Mouse (Mus musculus): ENCODE results near the gene Oaz3. TPM values are rescaled to one million over a fixed set of nuclear protein-coding genes. Genes with fewer than 3 reads are reported as not detected.

Oaz3 gene
- polyA plus RNA-seq, 1 experiment from 2014 or later: 0.38 TPM

GRCm38 (mm10) chr3:94465632-94466430, 22.1 kb upstream of the Oaz3 start:
- H3K9ac ChIP-seq (ENCODE audit: low read length): peak overlapping the region; percentile 54
- peak overlapping the region; percentile 94 for H3K27ac ChIP-seq (ENCODE audit: low read depth, low read length)
- DNase-seq (ENCODE audit: low spot score): peak; percentile 90
- peak; percentile 78 for ATAC-seq
- 19% methylated on average over 13 of the region's 13 CpGs for WGBS
- no peaks in the 10 kb centered on the region for H3K9me3 ChIP-seq (replicated peaks; ENCODE audit: control insufficient read depth, low read length)
- no peak overlapping the region for H3K4me2 ChIP-seq (ENCODE audit: low read length)
- H3K4me3 ChIP-seq (ENCODE audit: low read depth, low read length): no peak overlapping the region
- H3K4me1 ChIP-seq (ENCODE audit: control insufficient read depth, insufficient read depth, low read length): peaks cover 25% of the 10 kb centered on the region
- no peaks in the 10 kb centered on the region for H3K27me3 ChIP-seq (replicated peaks; ENCODE audit: control insufficient read depth, insufficient read depth, low read length)
- no peaks in the 10 kb centered on the region for H3K36me3 ChIP-seq (ENCODE audit: control insufficient read depth, insufficient read depth, low read length)

GRCm38 (mm10) chr3:94463926-94464578, 20.3 kb upstream of the Oaz3 start:
- peaks cover 25% of the 10 kb centered on the region for H3K4me1 ChIP-seq (ENCODE audit: control insufficient read depth, insufficient read depth, low read length)
- H3K27me3 ChIP-seq (replicated peaks; ENCODE audit: control insufficient read depth, insufficient read depth, low read length): no peaks in the 10 kb centered on the region
- no peaks in the 10 kb centered on the region for H3K36me3 ChIP-seq (ENCODE audit: control insufficient read depth, insufficient read depth, low read length)
- WGBS: 32% methylated on average over 10 of the region's 11 CpGs
- no peak overlapping the region for H3K4me3 ChIP-seq (ENCODE audit: low read depth, low read length)
- DNase-seq (ENCODE audit: low spot score): peak; percentile 86
- H3K27ac ChIP-seq (ENCODE audit: low read depth, low read length): peak overlapping the region; percentile 94
- peak overlapping the region; percentile 19 for H3K4me2 ChIP-seq (ENCODE audit: low read length)
- H3K9ac ChIP-seq (ENCODE audit: low read length): 0 out of 2 replicates have a peak overlapping the region, but pooled peaks have one; percentile 4
- peak; percentile 69 for ATAC-seq
- H3K9me3 ChIP-seq (replicated peaks; ENCODE audit: control insufficient read depth, low read length): no peaks in the 10 kb centered on the region

GRCm38 (mm10) chr3:94459834-94460233, 16.1 kb upstream of the Oaz3 start:
- Histone ChIP-seq H3K9me3 (replicated peaks; ENCODE audit: control insufficient read depth, low read length) (no peaks in the 10 kb centered on the region), H3K4me1 (ENCODE audit: control insufficient read depth, insufficient read depth, low read length) (peaks cover 12% of the 10 kb centered on the region), H3K36me3 (ENCODE audit: control insufficient read depth, insufficient read depth, low read length) (no peaks in the 10 kb centered on the region), H3K27me3 (replicated peaks; ENCODE audit: control insufficient read depth, insufficient read depth, low read length) (no peaks in the 10 kb centered on the region), H3K27ac (ENCODE audit: low read depth, low read length) (no peak overlapping the region), H3K4me2 (ENCODE audit: low read length) (no peak overlapping the region), H3K4me3 (ENCODE audit: low read depth, low read length) (no peak overlapping the region), H3K9ac (ENCODE audit: low read length) (no peak overlapping the region)
- ATAC-seq (no peak), DNase-seq (ENCODE audit: low spot score) (no peak)
- 93% methylated on average over 2 of the region's 2 CpGs for WGBS

GRCm38 (mm10) chr3:94457055-94457454, 13.3 kb upstream of the Oaz3 start:
- no peak for DNase-seq (ENCODE audit: low spot score)
- H3K27me3 ChIP-seq (replicated peaks; ENCODE audit: control insufficient read depth, insufficient read depth, low read length): no peaks in the 10 kb centered on the region
- 87% methylated on average over 3 of the region's 3 CpGs for WGBS
- H3K4me3 ChIP-seq (ENCODE audit: low read depth, low read length): 0 out of 2 replicates have a peak overlapping the region, but pooled peaks have one; percentile 24
- H3K4me1 ChIP-seq (ENCODE audit: control insufficient read depth, insufficient read depth, low read length): no peaks in the 10 kb centered on the region; the same call in 1 of the 2 replicates
- ATAC-seq: 0 out of 2 replicates have a peak, but pooled peaks have one; percentile 28
- peak overlapping the region; percentile 39; the same call in 1 of the 2 replicates for H3K27ac ChIP-seq (ENCODE audit: low read depth, low read length)
- H3K36me3 ChIP-seq (ENCODE audit: control insufficient read depth, insufficient read depth, low read length): no peaks in the 10 kb centered on the region
- peak overlapping the region; percentile 25; the same call in 1 of the 2 replicates for H3K9ac ChIP-seq (ENCODE audit: low read length)
- H3K4me2 ChIP-seq (ENCODE audit: low read length): peak overlapping the region; percentile 47; the same call in 1 of the 2 replicates
- no peaks in the 10 kb centered on the region for H3K9me3 ChIP-seq (replicated peaks; ENCODE audit: control insufficient read depth, low read length)

- Histone ChIP-seq H3K27ac (ENCODE audit: low read depth, low read length) (no peak overlapping the region), H3K36me3 (ENCODE audit: control insufficient read depth, insufficient read depth, low read length) (no peaks in the 10 kb centered on the region), H3K4me3 (ENCODE audit: low read depth, low read length) (peak overlapping the region; percentile 24), H3K9me3 (replicated peaks; ENCODE audit: control insufficient read depth, low read length) (no peaks in the 10 kb centered on the region), H3K27me3 (replicated peaks; ENCODE audit: control insufficient read depth, insufficient read depth, low read length) (no peaks in the 10 kb centered on the region), H3K4me1 (ENCODE audit: control insufficient read depth, insufficient read depth, low read length) (no peaks in the 10 kb centered on the region; the same call in 1 of the 2 replicates), H3K9ac (ENCODE audit: low read length) (peak overlapping the region; percentile 14; the same call in 1 of the 2 replicates), H3K4me2 (ENCODE audit: low read length) (peak overlapping the region; percentile 47)
- DNase-seq (ENCODE audit: low spot score) (peak; percentile 98), ATAC-seq (peak; percentile 94)
- WGBS: 2% methylated on average over 12 of the region's 12 CpGs
Measured at GRCm38 (mm10) chr3:94456529-94457000, 12.8 kb upstream of the Oaz3 start.

- Histone ChIP-seq H3K4me2 (ENCODE audit: low read length) (no peak overlapping the region), H3K4me3 (ENCODE audit: low read depth, low read length) (no peak overlapping the region), H3K36me3 (ENCODE audit: control insufficient read depth, insufficient read depth, low read length) (peaks cover 53% of the 10 kb centered on the region), H3K9me3 (replicated peaks; ENCODE audit: control insufficient read depth, low read length) (no peaks in the 10 kb centered on the region), H3K9ac (ENCODE audit: low read length) (no peak overlapping the region), H3K4me1 (ENCODE audit: control insufficient read depth, insufficient read depth, low read length) (no peaks in the 10 kb centered on the region; the same call in 1 of the 2 replicates), H3K27ac (ENCODE audit: low read depth, low read length) (no peak overlapping the region), H3K27me3 (replicated peaks; ENCODE audit: control insufficient read depth, insufficient read depth, low read length) (no peaks in the 10 kb centered on the region)
- DNase-seq (ENCODE audit: low spot score) (no peak), ATAC-seq (no peak)
- WGBS: 87% methylated on average over 2 of the region's 2 CpGs
Measured at GRCm38 (mm10) chr3:94449377-94449776, 5.7 kb upstream of the Oaz3 start.

GRCm38 (mm10) chr3:94442951-94443596, 641 bp downstream of the Oaz3 start, which contains the start of gene Mrpl9:
Gene Mrpl9 (plus strand): TSS chr3:94443318.
- Histone ChIP-seq H3K36me3 (ENCODE audit: control insufficient read depth, insufficient read depth, low read length) (peaks cover 36% of the 10 kb centered on the region), H3K27me3 (replicated peaks; ENCODE audit: control insufficient read depth, insufficient read depth, low read length) (no peaks in the 10 kb centered on the region), H3K9ac (ENCODE audit: low read length) (peak within 1 kb of the TSS; percentile 88), H3K4me2 (ENCODE audit: low read length) (peak within 1 kb of the TSS; percentile 91), H3K9me3 (replicated peaks; ENCODE audit: control insufficient read depth, low read length) (no peaks in the 10 kb centered on the region), H3K27ac (ENCODE audit: low read depth, low read length) (0 out of 2 replicates have a peak within 1 kb of the TSS, but pooled peaks have one; percentile 27), H3K4me1 (ENCODE audit: control insufficient read depth, insufficient read depth, low read length) (peaks cover 2% of the 10 kb centered on the region; the same call in 1 of the 2 replicates), H3K4me3 (ENCODE audit: low read depth, low read length) (peak within 1 kb of the TSS; percentile 94)
- under 1% methylated on average over 39 of the region's 39 CpGs for WGBS
- peak; percentile 98 for ATAC-seq
- DNase-seq (ENCODE audit: low spot score): peak; percentile 97

- no peaks in the 10 kb centered on the region for H3K9me3 ChIP-seq (replicated peaks; ENCODE audit: control insufficient read depth, low read length)
- H3K36me3 ChIP-seq (ENCODE audit: control insufficient read depth, insufficient read depth, low read length): peaks cover 17% of the 10 kb centered on the region
- WGBS: 42% methylated on average over 3 of the region's 3 CpGs
- H3K4me1 ChIP-seq (ENCODE audit: control insufficient read depth, insufficient read depth, low read length): peaks cover 2% of the 10 kb centered on the region; the same call in 1 of the 2 replicates
- no peaks in the 10 kb centered on the region for H3K27me3 ChIP-seq (replicated peaks; ENCODE audit: control insufficient read depth, insufficient read depth, low read length)
- H3K9ac ChIP-seq (ENCODE audit: low read length): no peak overlapping the region
- H3K27ac ChIP-seq (ENCODE audit: low read depth, low read length): no peak overlapping the region
- DNase-seq (ENCODE audit: low spot score) (peak; percentile 23), ATAC-seq (no peak)
- no peak overlapping the region for H3K4me2 ChIP-seq (ENCODE audit: low read length)
- H3K4me3 ChIP-seq (ENCODE audit: low read depth, low read length): no peak overlapping the region
Measured at GRCm38 (mm10) chr3:94441182-94441581, 2.5 kb downstream of the Oaz3 start.
